14 mouse cellular contexts compared by ENCODE assay signal in genomic region chr2:44564776-44565692, GRCm38 (mm10).
DNase-seq lines count a peak whose midpoint lies in the region; ATAC-seq lines count a peak whose summit lies in the region.
"Had no signal": no experiment of that assay in that cellular context is flagged by ENCODE, and none has a peak within 500 bp of the region (broad histone marks: within the 10 kb centered on the region; RNA-seq: fewer than 3 reads in every experiment).

No protein-coding gene starts in this region.

- ATAC-seq in midbrain, embryonic 15.5 days (replicated peaks): 0 out of 2 replicates have a peak, but pooled peaks have one; percentile 37
- no peak for ATAC-seq in midbrain, embryonic 16.5 days
- ATAC-seq: CD4-positive, CD25-positive, alpha-beta regulatory T cell, adult 4 months had no signal

- H3K4me3 ChIP-seq in midbrain, embryonic 15.5 days: no peak overlapping the region
- H3K4me3 ChIP-seq in midbrain, embryonic 16.5 days (ENCODE audit: low read depth, low read length): no peak overlapping the region

- DNase-seq in cerebellum, postnatal 14 days: peak; percentile 45 to 68
- peak; percentile 33 for DNase-seq in layer of hippocampus, adult 11-12 months (ENCODE audit: low spot score)
- peak; percentile 53 for DNase-seq in right cerebral cortex, postnatal 25 days
- no peak for DNase-seq in spleen, postnatal 4 days (ENCODE audit: low spot score in 2 of 2)
- DNase-seq in adrenal gland, postnatal 14 days: no peak
- DNase-seq in lung, postnatal 25 days (ENCODE audit: low spot score): no peak
- DNase-seq: adrenal gland, postnatal 36 days; embryo, embryonic 11 days; heart, adult 18-20 months; kidney, postnatal 14 days; lung, adult 2 months had no signal

- no peaks in the 10 kb centered on the region for H3K36me3 ChIP-seq in midbrain, embryonic 15.5 days (replicated peaks)
- no peaks in the 10 kb centered on the region for H3K36me3 ChIP-seq in midbrain, embryonic 16.5 days (ENCODE audit: control insufficient read depth, insufficient read depth, low read length)

- no peak overlapping the region for H3K4me2 ChIP-seq in midbrain, embryonic 15.5 days
- H3K4me2 ChIP-seq in midbrain, embryonic 16.5 days (ENCODE audit: low read length): no peak overlapping the region

- H3K9me3 ChIP-seq in midbrain, embryonic 15.5 days: no peaks in the 10 kb centered on the region
- H3K9me3 ChIP-seq in midbrain, embryonic 16.5 days (replicated peaks; ENCODE audit: control insufficient read depth, low read length, poor library complexity, severe bottlenecking): no peaks in the 10 kb centered on the region

- WGBS in midbrain, embryonic 15.5 days: 75% methylated on average over 16 of the region's 16 CpGs
- 80% methylated on average over 16 of the region's 16 CpGs for WGBS in midbrain, embryonic 16.5 days

- H3K9ac ChIP-seq in midbrain, embryonic 15.5 days: no peak overlapping the region
- no peak overlapping the region for H3K9ac ChIP-seq in midbrain, embryonic 16.5 days (ENCODE audit: low read depth, low read length)

- 0 out of 2 replicates have a peak, but pooled peaks cover 3% of the 10 kb centered on the region for H3K27me3 ChIP-seq in midbrain, embryonic 15.5 days (replicated peaks)
- H3K27me3 ChIP-seq in midbrain, embryonic 16.5 days (ENCODE audit: control insufficient read depth, insufficient read depth, low read depth, low read length): no peaks in the 10 kb centered on the region; the same call in 1 of the 2 replicates

- H3K4me1 ChIP-seq in midbrain, embryonic 15.5 days: no peaks in the 10 kb centered on the region
- H3K4me1 ChIP-seq in midbrain, embryonic 16.5 days (ENCODE audit: control insufficient read depth, insufficient read depth, low read length): peaks cover 2% of the 10 kb centered on the region; the same call in 1 of the 2 replicates

- no peak overlapping the region for H3K27ac ChIP-seq in midbrain, embryonic 15.5 days
- no peak overlapping the region for H3K27ac ChIP-seq in midbrain, embryonic 16.5 days (ENCODE audit: low read length)

Comparison
In these comparisons a context has a peak if more than half of its experiments do, and no peak if none do; other contexts are left out.
1. DNase-seq: peak in cerebellum, postnatal 14 days (2 of 2), layer of hippocampus, adult 11-12 months (single experiment) and right cerebral cortex, postnatal 25 days (single experiment); none in spleen, postnatal 4 days (0 of 2), adrenal gland, postnatal 14 days (single experiment) and lung, postnatal 25 days (single experiment).